Comparison of ENCODE assay signal across 9 mouse cellular contexts in the genomic region with DNA sequence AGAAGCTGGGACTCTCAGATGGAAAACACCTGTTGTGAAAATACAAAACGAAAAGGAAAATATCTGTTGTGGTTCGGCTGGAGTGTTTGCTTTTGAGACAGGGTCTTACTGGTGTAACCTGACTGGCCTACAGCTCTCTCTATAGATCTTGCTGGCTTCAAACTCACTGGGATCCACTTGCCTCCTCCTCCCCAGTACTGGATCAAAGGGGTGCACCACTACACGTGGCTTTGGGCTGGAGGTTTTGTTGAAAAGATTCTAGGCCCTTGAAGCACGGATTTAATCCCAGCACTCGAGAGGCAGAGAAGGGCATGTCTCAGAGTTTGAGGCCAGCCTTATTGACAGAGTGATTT. TPM values are rescaled to one million over a fixed set of nuclear protein-coding genes. Genes with fewer than 3 reads are reported as not detected.
DNase-seq lines count a peak whose midpoint lies in the region; ATAC-seq and TF ChIP-seq lines count a peak whose summit lies in the region.
"Had no signal": no experiment of that assay in that cellular context is flagged by ENCODE, and none has a peak within 500 bp of the region (broad histone marks: within the 10 kb centered on the region; RNA-seq: fewer than 3 reads in every experiment).

No protein-coding gene starts in this region.

- TF ChIP-seq EP300 in heart, postnatal 0 days (IDR thresholded peaks at IDR 0.05; ENCODE audit: low read depth): no peak

- no peaks in the 10 kb centered on the region for H3K27me3 ChIP-seq in heart, postnatal 0 days (ENCODE audit: control insufficient read depth, insufficient read depth, low read length)
- H3K27me3 ChIP-seq in embryonic facial prominence, embryonic 10.5 days (replicated peaks; ENCODE audit: low read depth, poor library complexity, severe bottlenecking): no peaks in the 10 kb centered on the region
- no peaks in the 10 kb centered on the region for H3K27me3 ChIP-seq in hindbrain, embryonic 14.5 days (ENCODE audit: control insufficient read depth, insufficient read depth, low read length)
- H3K27me3 ChIP-seq in midbrain, embryonic 14.5 days (ENCODE audit: control insufficient read depth, insufficient read depth, low read length): no peaks in the 10 kb centered on the region
- H3K27me3 ChIP-seq: Patski had no signal

- WGBS in heart, postnatal 0 days: 18% methylated on average over 5 of the region's 5 CpGs
- WGBS in embryonic facial prominence, embryonic 10.5 days: 8% methylated on average over 5 of the region's 5 CpGs
- 9% methylated on average over 5 of the region's 5 CpGs for WGBS in hindbrain, embryonic 14.5 days
- 4% methylated on average over 5 of the region's 5 CpGs for WGBS in midbrain, embryonic 14.5 days

- H3K9me3 ChIP-seq in heart, postnatal 0 days (replicated peaks; ENCODE audit: control insufficient read depth, low read length): no peaks in the 10 kb centered on the region
- no peaks in the 10 kb centered on the region for H3K9me3 ChIP-seq in embryonic facial prominence, embryonic 10.5 days
- no peaks in the 10 kb centered on the region for H3K9me3 ChIP-seq in hindbrain, embryonic 14.5 days (ENCODE audit: control insufficient read depth, low read length)
- H3K9me3 ChIP-seq in midbrain, embryonic 14.5 days (ENCODE audit: control insufficient read depth, low read length): no peaks in the 10 kb centered on the region

- no peak for TF ChIP-seq CTCF in heart, postnatal 0 days (IDR thresholded peaks at IDR 0.05; ENCODE audit: low read depth)

- peak overlapping the region; percentile 87 for H3K4me2 ChIP-seq in heart, postnatal 0 days (ENCODE audit: low read depth, low read length)
- H3K4me2 ChIP-seq in hindbrain, embryonic 14.5 days (replicated peaks): peak overlapping the region; percentile 55
- peak overlapping the region; percentile 75 for H3K4me2 ChIP-seq in midbrain, embryonic 14.5 days (ENCODE audit: low read length)

- H3K4me3 ChIP-seq in heart, postnatal 0 days (ENCODE audit: low read depth, low read length): peak overlapping the region; percentile 63
- peak overlapping the region; percentile 84 for H3K4me3 ChIP-seq in embryonic facial prominence, embryonic 10.5 days
- H3K4me3 ChIP-seq in hindbrain, embryonic 14.5 days (replicated peaks; ENCODE audit: low read length): peak overlapping the region; percentile 52; the same call in 1 of the 2 replicates
- H3K4me3 ChIP-seq in midbrain, embryonic 14.5 days (replicated peaks; ENCODE audit: low read depth, low read length): peak overlapping the region; percentile 63; the same call in 1 of the 2 replicates

- peaks cover 8% of the 10 kb centered on the region; the same call in 1 of the 2 replicates for H3K4me1 ChIP-seq in heart, postnatal 0 days (ENCODE audit: control insufficient read depth, insufficient read depth)
- peaks cover 29% of the 10 kb centered on the region for H3K4me1 ChIP-seq in embryonic facial prominence, embryonic 10.5 days
- H3K4me1 ChIP-seq in hindbrain, embryonic 14.5 days (replicated peaks; ENCODE audit: control insufficient read depth, insufficient read depth, low read length): peaks cover 10% of the 10 kb centered on the region
- peaks cover 11% of the 10 kb centered on the region for H3K4me1 ChIP-seq in midbrain, embryonic 14.5 days (ENCODE audit: control insufficient read depth, insufficient read depth, low read length)

- DNase-seq in heart, postnatal 0 days (ENCODE audit: low spot score): no peak
- no peak for DNase-seq in heart, adult 18-20 months
- DNase-seq in embryonic facial prominence, embryonic 10.5 days (ENCODE audit: low spot score): no peak
- no peak for DNase-seq in hindbrain, embryonic 14.5 days (ENCODE audit: low spot score)
- DNase-seq in midbrain, embryonic 14.5 days: no peak
- no peak for DNase-seq in spleen, adult 12 weeks (ENCODE audit: low spot score)
- DNase-seq in embryo, embryonic 9.5 days (ENCODE audit: extremely low spot score): no peak

- ATAC-seq in heart, postnatal 0 days (ENCODE audit: insufficient read depth, low read depth): no peak
- peak; percentile 24; the same call in 1 of the 2 replicates for ATAC-seq in hindbrain, embryonic 14.5 days (ENCODE audit: low FRiP score)
- peak; percentile 43 for ATAC-seq in midbrain, embryonic 14.5 days (ENCODE audit: low FRiP score, low TSS enrichment)
- no peak for ATAC-seq in megakaryocyte progenitor cell, adult 5-6 weeks (replicated peaks; ENCODE audit: poor library complexity)

- H3K9ac ChIP-seq in heart, postnatal 0 days (replicated peaks; ENCODE audit: low read depth, low read length): no peak overlapping the region
- H3K9ac ChIP-seq in hindbrain, embryonic 14.5 days: no peak overlapping the region
- H3K9ac ChIP-seq in midbrain, embryonic 14.5 days (replicated peaks; ENCODE audit: low read length): no peak overlapping the region

- H3K27ac ChIP-seq in heart, postnatal 0 days (ENCODE audit: low read depth): no peak overlapping the region
- peak overlapping the region; percentile 91 for H3K27ac ChIP-seq in embryonic facial prominence, embryonic 10.5 days (replicated peaks)
- no peak overlapping the region for H3K27ac ChIP-seq in hindbrain, embryonic 14.5 days
- H3K27ac ChIP-seq in midbrain, embryonic 14.5 days (replicated peaks; ENCODE audit: low read depth, low read length): peak overlapping the region; percentile 80

- H3K36me3 ChIP-seq in heart, postnatal 0 days (replicated peaks; ENCODE audit: control insufficient read depth, insufficient read depth, low read length): no peaks in the 10 kb centered on the region
- H3K36me3 ChIP-seq in embryonic facial prominence, embryonic 10.5 days (replicated peaks): peaks cover 20% of the 10 kb centered on the region
- peaks cover 7% of the 10 kb centered on the region; the same call in 1 of the 2 replicates for H3K36me3 ChIP-seq in hindbrain, embryonic 14.5 days (replicated peaks; ENCODE audit: control insufficient read depth, insufficient read depth)
- peaks cover 4% of the 10 kb centered on the region for H3K36me3 ChIP-seq in midbrain, embryonic 14.5 days (ENCODE audit: control insufficient read depth, insufficient read depth, low read length)

RNA-seq across cellular contexts. Expression of a gene that starts 10.6 kb away (rescaled TPM):
- total RNA-seq in heart, postnatal 0 days (2014; rRNA removed; ENCODE audit: low replicate concordance): 31.6 and 34.4 TPM in 2 replicates
- 5.5 and 6.0 TPM in 2 replicates for polyA plus RNA-seq in heart, postnatal 0 days (2015; fragmentation: Nextera tagmentation; extraction: Ambion mirVana)
- 10 to 100 TPM; 47.0 to 58.4 TPM for total RNA-seq in heart, adult 18-20 months (2021)
- 12.1 and 12.7 TPM in 2 replicates for polyA plus RNA-seq in embryonic facial prominence, embryonic 10.5 days (2016; fragmentation: Nextera tagmentation; extraction: Ambion mirVana)
- 12.9 and 14.9 TPM in 2 replicates for polyA plus RNA-seq in hindbrain, embryonic 14.5 days (2014; fragmentation: Nextera tagmentation; extraction: Ambion mirVana)
- 13.6 and 16.0 TPM in 2 replicates for polyA plus RNA-seq in midbrain, embryonic 14.5 days (2014; fragmentation: Nextera tagmentation; extraction: Ambion mirVana)
- 38.5 and 43.3 TPM in 2 replicates for total RNA-seq in megakaryocyte progenitor cell, adult 5-6 weeks (2015)
- 18.6 and 29.0 TPM in 2 replicates for total RNA-seq in megakaryocyte progenitor cell, adult 5-6 weeks (2017)

RNA-seq across cellular contexts. Expression of a gene that starts 12.7 kb away (rescaled TPM):
- total RNA-seq in heart, postnatal 0 days (2014; rRNA removed; ENCODE audit: low replicate concordance): 7.5 and 12.6 TPM in 2 replicates
- 4.0 and 4.1 TPM in 2 replicates for polyA plus RNA-seq in heart, postnatal 0 days (2015; fragmentation: Nextera tagmentation; extraction: Ambion mirVana)
- total RNA-seq in heart, adult 18-20 months (2021): 1 to 10 TPM; 1.5 to 2.2 TPM
- 29.2 and 29.5 TPM in 2 replicates for polyA plus RNA-seq in embryonic facial prominence, embryonic 10.5 days (2016; fragmentation: Nextera tagmentation; extraction: Ambion mirVana)
- 19.4 and 19.8 TPM in 2 replicates for polyA plus RNA-seq in hindbrain, embryonic 14.5 days (2014; fragmentation: Nextera tagmentation; extraction: Ambion mirVana)
- 23.7 and 31.9 TPM in 2 replicates for polyA plus RNA-seq in midbrain, embryonic 14.5 days (2014; fragmentation: Nextera tagmentation; extraction: Ambion mirVana)
- 10.7 and 17.8 TPM in 2 replicates for total RNA-seq in megakaryocyte progenitor cell, adult 5-6 weeks (2015)
- total RNA-seq in megakaryocyte progenitor cell, adult 5-6 weeks (2017): 5.4 and 7.9 TPM in 2 replicates

RNA-seq across cellular contexts. Expression of a gene that starts 16.7 kb away (rescaled TPM):
- total RNA-seq in heart, postnatal 0 days (2014; rRNA removed; ENCODE audit: low replicate concordance): 4.4 and 4.8 TPM in 2 replicates
- polyA plus RNA-seq in heart, postnatal 0 days (2015; fragmentation: Nextera tagmentation; extraction: Ambion mirVana): 1.7 TPM in 2 replicates
- 1 to 10 TPM in 1 of 2 experiments, under 1 TPM in 1; 0.87 to 1.8 TPM for total RNA-seq in heart, adult 18-20 months (2021)
- polyA plus RNA-seq in embryonic facial prominence, embryonic 10.5 days (2016; fragmentation: Nextera tagmentation; extraction: Ambion mirVana): 0.31 and 0.34 TPM in 2 replicates
- 1.1 and 1.4 TPM in 2 replicates for polyA plus RNA-seq in hindbrain, embryonic 14.5 days (2014; fragmentation: Nextera tagmentation; extraction: Ambion mirVana)
- polyA plus RNA-seq in midbrain, embryonic 14.5 days (2014; fragmentation: Nextera tagmentation; extraction: Ambion mirVana): 0.36 and 0.57 TPM in 2 replicates
- total RNA-seq in megakaryocyte progenitor cell, adult 5-6 weeks (2015): not detected in 2 replicates
- not detected in 2 replicates for total RNA-seq in megakaryocyte progenitor cell, adult 5-6 weeks (2017)
- polyA plus RNA-seq: Patski had no signal

RNA-seq across cellular contexts. Expression of a gene that starts 36.4 kb away (rescaled TPM):
- total RNA-seq in heart, postnatal 0 days (2014; rRNA removed; ENCODE audit: low replicate concordance): 25.5 and 28.2 TPM in 2 replicates
- polyA plus RNA-seq in heart, postnatal 0 days (2015; fragmentation: Nextera tagmentation; extraction: Ambion mirVana): 8.0 and 9.6 TPM in 2 replicates
- total RNA-seq in heart, adult 18-20 months (2021): 1 to 10 TPM; 7.4 to 9.8 TPM
- polyA plus RNA-seq in embryonic facial prominence, embryonic 10.5 days (2016; fragmentation: Nextera tagmentation; extraction: Ambion mirVana): 23.4 and 26.9 TPM in 2 replicates
- 6.4 and 8.1 TPM in 2 replicates for polyA plus RNA-seq in hindbrain, embryonic 14.5 days (2014; fragmentation: Nextera tagmentation; extraction: Ambion mirVana)
- polyA plus RNA-seq in midbrain, embryonic 14.5 days (2014; fragmentation: Nextera tagmentation; extraction: Ambion mirVana): 11.2 and 19.4 TPM in 2 replicates
- total RNA-seq in megakaryocyte progenitor cell, adult 5-6 weeks (2015): 5.2 and 5.6 TPM in 2 replicates
- 3.8 and 9.4 TPM in 2 replicates for total RNA-seq in megakaryocyte progenitor cell, adult 5-6 weeks (2017)

RNA-seq across cellular contexts. Expression of a gene that starts 50.3 kb away (rescaled TPM):
- total RNA-seq in heart, postnatal 0 days (2014; rRNA removed; ENCODE audit: low replicate concordance): 115 and 134 TPM in 2 replicates
- polyA plus RNA-seq in heart, postnatal 0 days (2015; fragmentation: Nextera tagmentation; extraction: Ambion mirVana): 113 and 114 TPM in 2 replicates
- 100 to 1,000 TPM; 107 to 125 TPM for total RNA-seq in heart, adult 18-20 months (2021)
- polyA plus RNA-seq in embryonic facial prominence, embryonic 10.5 days (2016; fragmentation: Nextera tagmentation; extraction: Ambion mirVana): 83.5 and 85.3 TPM in 2 replicates
- 59.0 and 65.3 TPM in 2 replicates for polyA plus RNA-seq in hindbrain, embryonic 14.5 days (2014; fragmentation: Nextera tagmentation; extraction: Ambion mirVana)
- polyA plus RNA-seq in midbrain, embryonic 14.5 days (2014; fragmentation: Nextera tagmentation; extraction: Ambion mirVana): 56.5 and 72.8 TPM in 2 replicates
- total RNA-seq in megakaryocyte progenitor cell, adult 5-6 weeks (2015): 38.4 and 50.6 TPM in 2 replicates
- total RNA-seq in megakaryocyte progenitor cell, adult 5-6 weeks (2017): 97.3 and 105 TPM in 2 replicates

Comparison
In these comparisons a context has a peak if more than half of its experiments do, and no peak if none do; other contexts are left out.
1. ATAC-seq: peak in hindbrain, embryonic 14.5 days (single experiment) and midbrain, embryonic 14.5 days (single experiment); none in heart, postnatal 0 days (single experiment) and megakaryocyte progenitor cell, adult 5-6 weeks (single experiment).
2. H3K27ac ChIP-seq: peak in embryonic facial prominence, embryonic 10.5 days (single experiment) and midbrain, embryonic 14.5 days (single experiment); none in heart, postnatal 0 days (single experiment) and hindbrain, embryonic 14.5 days (single experiment).
3. Peak in every context shown above with its lines, with median percentiles within 50 percentile points of each other: H3K4me2 ChIP-seq and H3K4me3 ChIP-seq.